ENCODE assay signal across 8 mouse cellular contexts in the genomic region with DNA sequence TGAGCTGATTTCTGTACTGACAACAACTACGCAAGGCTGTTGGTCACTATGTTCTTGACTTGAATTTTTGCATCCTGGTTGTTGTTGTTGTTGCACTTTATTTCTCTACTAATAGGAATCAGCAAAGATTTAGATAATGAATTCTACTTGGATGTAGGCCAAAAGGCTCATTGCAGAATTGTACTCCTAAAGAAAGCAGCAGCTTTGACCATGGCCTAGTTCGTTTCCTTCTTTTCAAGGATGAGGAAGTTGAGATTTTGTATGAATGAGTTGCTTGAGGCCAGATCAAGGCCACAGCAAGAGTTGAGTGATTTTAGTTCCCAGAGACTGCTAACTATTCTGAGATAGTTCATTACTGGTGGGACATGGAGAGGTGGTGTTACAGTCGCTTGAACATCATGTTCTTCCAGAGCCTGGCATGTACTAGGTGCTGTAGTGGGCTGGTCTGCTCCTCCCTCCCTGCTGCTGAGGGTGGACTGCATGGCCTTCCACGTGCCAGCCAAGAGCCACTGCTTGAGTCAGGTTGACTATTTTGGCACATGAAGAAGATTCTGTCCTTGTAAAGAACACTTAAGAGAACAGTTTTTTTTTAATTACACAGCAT. TPM values are rescaled to one million over a fixed set of nuclear protein-coding genes. Genes with fewer than 3 reads are reported as not detected.
A peak's percentile ranks its signal among the peaks of the same experiment; 100 is the strongest.
DNase-seq lines count a peak whose midpoint lies in the region; ATAC-seq and TF ChIP-seq lines count a peak whose summit lies in the region.

No protein-coding gene starts in this region.

- peak overlapping the region; percentile 76 for H3K4me2 ChIP-seq in forebrain, embryonic 13.5 days
- H3K4me2 ChIP-seq in hindbrain, embryonic 13.5 days, result peak overlapping the region; percentile 64
- H3K4me2 ChIP-seq in liver, postnatal 0 days (ENCODE audit: low read depth, low read length), result peak overlapping the region; percentile 26
- 0 out of 2 replicates have a peak overlapping the region, but pooled peaks have one; percentile 15 for H3K4me2 ChIP-seq in stomach, postnatal 0 days (replicated peaks; ENCODE audit: low read depth)

- no peak overlapping the region for H3K9ac ChIP-seq in forebrain, embryonic 13.5 days
- H3K9ac ChIP-seq in hindbrain, embryonic 13.5 days, result no peak overlapping the region
- H3K9ac ChIP-seq in liver, postnatal 0 days (replicated peaks), result no peak overlapping the region
- no peak overlapping the region for H3K9ac ChIP-seq in stomach, postnatal 0 days (ENCODE audit: low read length)

- TF ChIP-seq CTCF in liver, postnatal 0 days (IDR thresholded peaks at IDR 0.05; ENCODE audit: low read depth), result no peak
- no peak for TF ChIP-seq CTCF in stomach, postnatal 0 days (IDR thresholded peaks at IDR 0.05; ENCODE audit: low read depth)

- peak; percentile 53 for DNase-seq in ovary, adult 18-20 months (ENCODE audit: low spot score)
- DNase-seq in ovary, postnatal 10 days (ENCODE audit: low spot score), result no peak
- no peak for DNase-seq in liver, postnatal 0 days
- DNase-seq in stomach, postnatal 0 days (ENCODE audit: low spot score), result no peak
- DNase-seq in spleen, postnatal 10 days (ENCODE audit: low spot score in 2 of 2), result no peak

- H3K27ac ChIP-seq in forebrain, embryonic 13.5 days, result no peak overlapping the region
- H3K27ac ChIP-seq in hindbrain, embryonic 13.5 days, result no peak overlapping the region
- no peak overlapping the region for H3K27ac ChIP-seq in liver, postnatal 0 days (ENCODE audit: low read depth)
- H3K27ac ChIP-seq in stomach, postnatal 0 days (replicated peaks), result no peak overlapping the region

- no peak overlapping the region for H3K4me3 ChIP-seq in forebrain, embryonic 13.5 days
- H3K4me3 ChIP-seq in hindbrain, embryonic 13.5 days, result no peak overlapping the region; the same call in 1 of the 2 replicates
- H3K4me3 ChIP-seq in liver, postnatal 0 days (ENCODE audit: low read depth, low read length), result no peak overlapping the region
- no peak overlapping the region for H3K4me3 ChIP-seq in stomach, postnatal 0 days (ENCODE audit: low read depth, low read length)

- TF ChIP-seq EP300 in liver, postnatal 0 days (IDR thresholded peaks at IDR 0.05; ENCODE audit: low read depth), result no peak
- TF ChIP-seq EP300 in stomach, postnatal 0 days (optimal IDR thresholded peaks at IDR 0.05), result no peak

- no peak for ATAC-seq in forebrain, embryonic 13.5 days
- no peak for ATAC-seq in hindbrain, embryonic 13.5 days (ENCODE audit: low FRiP score)
- ATAC-seq in liver, postnatal 0 days, result no peak
- ATAC-seq in stomach, postnatal 0 days (ENCODE audit: low FRiP score, low TSS enrichment), result no peak
- ATAC-seq in cerebellum, adult (ENCODE audit: insufficient number of reproducible peaks, low FRiP score, low TSS enrichment), result no peak

- WGBS in forebrain, embryonic 13.5 days, result 72% methylated on average over 4 of the region's 4 CpGs
- 74% methylated on average over 4 of the region's 4 CpGs for WGBS in hindbrain, embryonic 13.5 days
- 49% methylated on average over 4 of the region's 4 CpGs for WGBS in liver, postnatal 0 days (ENCODE audit: insufficient replicate concordance)
- 51% methylated on average over 4 of the region's 4 CpGs for WGBS in stomach, postnatal 0 days

- no peaks in the 10 kb centered on the region for H3K9me3 ChIP-seq in forebrain, embryonic 13.5 days (replicated peaks)
- no peaks in the 10 kb centered on the region for H3K9me3 ChIP-seq in hindbrain, embryonic 13.5 days
- H3K9me3 ChIP-seq in liver, postnatal 0 days (ENCODE audit: low read length), result no peaks in the 10 kb centered on the region
- no peaks in the 10 kb centered on the region for H3K9me3 ChIP-seq in stomach, postnatal 0 days (ENCODE audit: control insufficient read depth, low read length)

- peaks cover 3% of the 10 kb centered on the region; the same call in 1 of the 2 replicates for H3K36me3 ChIP-seq in forebrain, embryonic 13.5 days (ENCODE audit: poor library complexity, severe bottlenecking)
- no peaks in the 10 kb centered on the region for H3K36me3 ChIP-seq in hindbrain, embryonic 13.5 days
- no peaks in the 10 kb centered on the region for H3K36me3 ChIP-seq in liver, postnatal 0 days (replicated peaks; ENCODE audit: insufficient read depth, low read length)
- no peaks in the 10 kb centered on the region for H3K36me3 ChIP-seq in stomach, postnatal 0 days (ENCODE audit: control insufficient read depth, insufficient read depth, low read length)

- peaks cover 39% of the 10 kb centered on the region for H3K4me1 ChIP-seq in forebrain, embryonic 13.5 days
- peaks cover 44% of the 10 kb centered on the region for H3K4me1 ChIP-seq in hindbrain, embryonic 13.5 days (replicated peaks)
- H3K4me1 ChIP-seq in liver, postnatal 0 days (ENCODE audit: insufficient read depth), result peaks cover 16% of the 10 kb centered on the region
- H3K4me1 ChIP-seq in stomach, postnatal 0 days (replicated peaks; ENCODE audit: control insufficient read depth, insufficient read depth), result peaks cover 7% of the 10 kb centered on the region; the same call in 1 of the 2 replicates

- H3K27me3 ChIP-seq in forebrain, embryonic 13.5 days, result no peaks in the 10 kb centered on the region
- no peaks in the 10 kb centered on the region for H3K27me3 ChIP-seq in hindbrain, embryonic 13.5 days
- H3K27me3 ChIP-seq in liver, postnatal 0 days (ENCODE audit: insufficient read depth, low read length), result no peaks in the 10 kb centered on the region
- no peaks in the 10 kb centered on the region for H3K27me3 ChIP-seq in stomach, postnatal 0 days (ENCODE audit: control insufficient read depth, insufficient read depth, low read length)

RNA-seq across cellular contexts. Expression of a gene that starts 3.0 kb away (rescaled TPM):
- 55.3 and 55.4 TPM in 2 replicates for polyA plus RNA-seq in forebrain, embryonic 13.5 days (2015; fragmentation: Nextera tagmentation; extraction: Ambion mirVana)
- 46.1 and 49.0 TPM in 2 replicates for polyA plus RNA-seq in hindbrain, embryonic 13.5 days (2015; fragmentation: Nextera tagmentation; extraction: Ambion mirVana)
- 10.8 and 11.6 TPM in 2 replicates for polyA plus RNA-seq in liver, postnatal 0 days (2015; fragmentation: Nextera tagmentation; extraction: Ambion mirVana)
- 26.0 and 27.5 TPM in 2 replicates for polyA plus RNA-seq in stomach, postnatal 0 days (2015; fragmentation: Nextera tagmentation; extraction: Ambion mirVana)

RNA-seq across cellular contexts. Expression of a gene that starts 10.3 kb away (rescaled TPM):
- polyA plus RNA-seq in forebrain, embryonic 13.5 days (2015; fragmentation: Nextera tagmentation; extraction: Ambion mirVana), result 0.16 TPM in 1 of 2 replicates, not detected in the other
- polyA plus RNA-seq in hindbrain, embryonic 13.5 days (2015; fragmentation: Nextera tagmentation; extraction: Ambion mirVana), result not detected in 2 replicates
- 0.09 TPM in 1 of 2 replicates, not detected in the other for polyA plus RNA-seq in liver, postnatal 0 days (2015; fragmentation: Nextera tagmentation; extraction: Ambion mirVana)
- 0.29 and 0.56 TPM in 2 replicates for polyA plus RNA-seq in stomach, postnatal 0 days (2015; fragmentation: Nextera tagmentation; extraction: Ambion mirVana)

RNA-seq across cellular contexts. Expression of a gene that starts 45.1 kb away (rescaled TPM):
- 5.5 TPM in 2 replicates for polyA plus RNA-seq in forebrain, embryonic 13.5 days (2015; fragmentation: Nextera tagmentation; extraction: Ambion mirVana)
- 5.0 TPM in 2 replicates for polyA plus RNA-seq in hindbrain, embryonic 13.5 days (2015; fragmentation: Nextera tagmentation; extraction: Ambion mirVana)
- 0.02 TPM in 1 of 2 replicates, not detected in the other for polyA plus RNA-seq in liver, postnatal 0 days (2015; fragmentation: Nextera tagmentation; extraction: Ambion mirVana)
- polyA plus RNA-seq in stomach, postnatal 0 days (2015; fragmentation: Nextera tagmentation; extraction: Ambion mirVana), result 0.07 TPM in 2 replicates

Comparison
In these comparisons a context has a peak if more than half of its experiments do, and no peak if none do; other contexts are left out.
1. H3K4me2 ChIP-seq: peak in every context shown above with its lines; median percentile 76 in forebrain, embryonic 13.5 days; 64 in hindbrain, embryonic 13.5 days; 26 in liver, postnatal 0 days; 15 in stomach, postnatal 0 days.